Mouse (Mus musculus): ENCODE measurements around the gene Cbs. TPM values are rescaled to one million over a fixed set of nuclear protein-coding genes. Genes with fewer than 3 reads are reported as not detected.

Gene Cbs
- total RNA-seq, 4 experiments from 2014 or later, result 27.0 to 45.7 (median 34.5) TPM

Small RNAs within 50 kb of the gene (microRNA-seq; reads per million reads assigned to microRNA genes)
- 0.42 to 0.44 reads per million in 2 experiments for gene Gm24970

Other genes starting within 250 kb of the Cbs start
- gene Wdr4, start 117.3 kb downstream of the Cbs start, total RNA-seq (2022), result 10 to 100 TPM; 26.8 to 32.6 (median 27.9) TPM
- 100 to 1,000 TPM; 255 to 279 (median 271) TPM for gene Ndufv3, start 117.1 kb downstream of the Cbs start, total RNA-seq (2022)
- 10 to 100 TPM; 14.0 to 18.8 (median 15.4) TPM for gene Pknox1, start 72.5 kb downstream of the Cbs start, total RNA-seq (2022)
- gene U2af1, start 21.7 kb upstream of the Cbs start, total RNA-seq (2022), result 100 to 1,000 TPM; 119 to 127 (median 122) TPM
- under 1 TPM in 1 of 4 experiments, not detected in 3; 0.27 TPM for gene Cryaa, start 40.6 kb upstream of the Cbs start, total RNA-seq (2022)
- gene Sik1, start 218.6 kb upstream of the Cbs start, total RNA-seq (2022), result 10 to 100 TPM; 14.3 to 21.7 (median 18.2) TPM